In genomic region chr14:62459541-62459940, GRCm38 (mm10) we compare ENCODE assay signal across 13 mouse cellular contexts. TPM values are rescaled to one million over a fixed set of nuclear protein-coding genes. Genes with fewer than 3 reads are reported as not detected.
DNase-seq lines count a peak whose midpoint lies in the region; ATAC-seq and TF ChIP-seq lines count a peak whose summit lies in the region.
"Had no signal": no experiment of that assay in that cellular context is flagged by ENCODE, and none has a peak within 500 bp of the region (broad histone marks: within the 10 kb centered on the region; RNA-seq: fewer than 3 reads in every experiment).

No protein-coding gene starts in this region.

- H3K36me3 ChIP-seq in heart, postnatal 0 days (replicated peaks; ENCODE audit: control insufficient read depth, insufficient read depth, low read length), result no peaks in the 10 kb centered on the region
- H3K36me3 ChIP-seq in liver, adult 2 months (ENCODE audit: control insufficient read depth, insufficient read depth, low read length), result no peaks in the 10 kb centered on the region
- H3K36me3 ChIP-seq in liver, embryonic 12.5 days, result no peaks in the 10 kb centered on the region
- no peaks in the 10 kb centered on the region for H3K36me3 ChIP-seq in splenic B cell, adult 2 months (ENCODE audit: control insufficient read depth, insufficient read depth, low read length, poor library complexity, severe bottlenecking)
- H3K36me3 ChIP-seq: forebrain, embryonic 15.5 days had no signal

- no peak for ATAC-seq in heart, postnatal 0 days (ENCODE audit: insufficient read depth, low read depth)
- ATAC-seq in liver, embryonic 12.5 days, result no peak
- ATAC-seq: forebrain, embryonic 15.5 days had no signal

- DNase-seq in heart, postnatal 0 days (ENCODE audit: low spot score), result no peak
- no peak for DNase-seq in heart, postnatal 36 days
- DNase-seq in liver, adult 2 months (ENCODE audit: extremely low read depth, low read depth, low spot score), result no peak
- peak; percentile 44 for DNase-seq in ES-CJ7 (ENCODE audit: low read depth, low spot score)
- DNase-seq in splenic B cell, adult 2 months (ENCODE audit: low read depth, low spot score), result peak; percentile 3
- no peak for DNase-seq in cerebellum, adult 11-12 months
- DNase-seq in spleen, adult 18-20 months, result no peak
- DNase-seq: cerebellum, adult 9-10 months; gastrocnemius, postnatal 10 days had no signal

- no peak overlapping the region for H3K4me2 ChIP-seq in heart, postnatal 0 days (ENCODE audit: low read depth, low read length)
- no peak overlapping the region for H3K4me2 ChIP-seq in liver, embryonic 12.5 days
- H3K4me2 ChIP-seq: forebrain, embryonic 15.5 days had no signal

- no peaks in the 10 kb centered on the region for H3K4me1 ChIP-seq in heart, postnatal 0 days (ENCODE audit: control insufficient read depth, insufficient read depth)
- H3K4me1 ChIP-seq in liver, adult 2 months (ENCODE audit: control insufficient read depth, insufficient read depth, low read length), result no peaks in the 10 kb centered on the region
- no peaks in the 10 kb centered on the region; the same call in 1 of the 2 replicates for H3K4me1 ChIP-seq in liver, embryonic 12.5 days

- peak; percentile 28 for TF ChIP-seq CTCF in heart, postnatal 0 days (IDR thresholded peaks at IDR 0.05; ENCODE audit: low read depth)
- TF ChIP-seq CTCF in liver, adult 2 months (IDR thresholded peaks at IDR 0.05; ENCODE audit: low read depth, low read length), result peak; percentile 34; the same call in 1 of the 2 replicates

- no peak overlapping the region for H3K27ac ChIP-seq in heart, postnatal 0 days (ENCODE audit: low read depth)
- no peak overlapping the region for H3K27ac ChIP-seq in liver, adult 2 months (replicated peaks; ENCODE audit: insufficient read depth, low read depth, low read length)
- no peak overlapping the region for H3K27ac ChIP-seq in liver, embryonic 12.5 days
- H3K27ac ChIP-seq: forebrain, embryonic 15.5 days had no signal

- no peaks in the 10 kb centered on the region for H3K27me3 ChIP-seq in heart, postnatal 0 days (ENCODE audit: control insufficient read depth, insufficient read depth, low read length)
- no peaks in the 10 kb centered on the region for H3K27me3 ChIP-seq in liver, adult 2 months (ENCODE audit: control insufficient read depth, insufficient read depth, low read length)
- peaks cover 4% of the 10 kb centered on the region; the same call in 1 of the 2 replicates for H3K27me3 ChIP-seq in liver, embryonic 12.5 days (replicated peaks)
- no peaks in the 10 kb centered on the region for H3K27me3 ChIP-seq in splenic B cell, adult 2 months (ENCODE audit: control insufficient read depth, insufficient read depth, low read length, poor library complexity, severe bottlenecking)
- H3K27me3 ChIP-seq: forebrain, embryonic 15.5 days had no signal

- 57% methylated on average over 11 of the region's 11 CpGs for WGBS in heart, postnatal 0 days
- WGBS in liver, adult 2 months, result 62% methylated on average over 11 of the region's 11 CpGs
- WGBS in liver, embryonic 12.5 days (ENCODE audit: insufficient replicate concordance), result 55% methylated on average over 11 of the region's 11 CpGs

- no peaks in the 10 kb centered on the region for H3K9me3 ChIP-seq in heart, postnatal 0 days (replicated peaks; ENCODE audit: control insufficient read depth, low read length)
- H3K9me3 ChIP-seq in liver, embryonic 12.5 days (replicated peaks), result no peaks in the 10 kb centered on the region
- H3K9me3 ChIP-seq: forebrain, embryonic 15.5 days had no signal

- no peak for TF ChIP-seq POLR2A in liver, adult 2 months (IDR thresholded peaks at IDR 0.05; ENCODE audit: extremely low read depth, insufficient read depth, low read length)

- no peaks in the 10 kb centered on the region for H3K79me2 ChIP-seq in liver, adult 2 months (ENCODE audit: control insufficient read depth, insufficient read depth, low read length)

- no peak overlapping the region for H3K9ac ChIP-seq in heart, postnatal 0 days (replicated peaks; ENCODE audit: low read depth, low read length)
- no peak overlapping the region for H3K9ac ChIP-seq in liver, adult 2 months (ENCODE audit: low read depth, low read length)
- no peak overlapping the region for H3K9ac ChIP-seq in liver, embryonic 12.5 days
- H3K9ac ChIP-seq: forebrain, embryonic 15.5 days had no signal

- intact Hi-C loops in heart, postnatal 36 days (cut with DNase I), result loop anchor here (2.0 to 5.0 kb wide), 5 partner anchors 87 to 1127 kb away; no protein-coding TSS in a partner anchor

- no peak overlapping the region for H3K4me3 ChIP-seq in heart, postnatal 0 days (ENCODE audit: low read depth, low read length)
- H3K4me3 ChIP-seq in liver, adult 2 months (ENCODE audit: insufficient read depth, low read depth, low read length), result no peak overlapping the region
- H3K4me3 ChIP-seq in liver, embryonic 12.5 days, result no peak overlapping the region
- H3K4me3 ChIP-seq: forebrain, embryonic 15.5 days had no signal

- no peak for TF ChIP-seq EP300 in heart, postnatal 0 days (IDR thresholded peaks at IDR 0.05; ENCODE audit: low read depth)

RNA-seq across cellular contexts. Expression of gene Gucy1b2, which starts 3.5 kb away (rescaled TPM):
- total RNA-seq in heart, postnatal 0 days (2014; rRNA removed; ENCODE audit: low replicate concordance), result not detected in 2 replicates
- polyA plus RNA-seq in heart, postnatal 0 days (2015; fragmentation: Nextera tagmentation; extraction: Ambion mirVana), result 0.04 and 0.18 TPM in 2 replicates
- total RNA-seq in heart, postnatal 36 days (2021), result under 1 TPM in 1 of 2 experiments, not detected in 1; 0.11 TPM
- not detected in 2 replicates for total RNA-seq in liver, adult 2 months (2014; rRNA removed)
- polyA plus RNA-seq in liver, adult 2 months (2012; rRNA removed), result not detected in 2 replicates
- not detected in 2 replicates for polyA plus RNA-seq in liver, embryonic 12.5 days (2016; fragmentation: Nextera tagmentation; extraction: Ambion mirVana)
- total RNA-seq: gastrocnemius, postnatal 10 days had no signal
- polyA plus RNA-seq: intestine, embryonic 14.5 days; urinary bladder, adult 2 months had no signal

Comparison
In these comparisons a context has a peak if more than half of its experiments do, and no peak if none do; other contexts are left out.
1. DNase-seq: peak in ES-CJ7 (single experiment) and splenic B cell, adult 2 months (single experiment); none in heart, postnatal 0 days (single experiment), heart, postnatal 36 days (0 of 2), liver, adult 2 months (single experiment), cerebellum, adult 11-12 months (single experiment) and spleen, adult 18-20 months (0 of 2).